Mouse (Mus musculus) forebrain, embryonic 10.5 days (tissue): ENCODE measurements at regions not wholly inside any gene's neighbourhood (a gene's known extent, or its start where the extent isn't known, plus 50 kb on each side); places are given as distances from the start of the nearest gene placed in this dataset.

Source experiments
- DNase-seq: peaks from one replicate; pipeline ENCODE4 v3.0.0-alpha.2; 2017; ENCODE audit warnings: low spot score; ENCODE audit errors: extremely low spot score
- H3K27ac ChIP-seq: fragments of 300-500 bp; sonication (generic); 2 replicates; pipeline ENCODE4 v1.5.1; 2016; ENCODE audit warnings: mild to moderate bottlenecking
- H3K27me3 ChIP-seq: fragments of 300-500 bp; sonication (generic); 2 replicates; pipeline ENCODE4 v1.6.1; 2016; ENCODE audit warnings: mild to moderate bottlenecking; ENCODE audit not compliant: poor library complexity, severe bottlenecking
- H3K36me3 ChIP-seq: fragments of 300-500 bp; sonication (generic); replicated peaks from 2 replicates; pipeline ENCODE4 v1.6.1; 2016; ENCODE audit warnings: mild to moderate bottlenecking, moderate library complexity
- H3K4me1 ChIP-seq: fragments of 300-500 bp; sonication (generic); 2 replicates; pipeline ENCODE4 v1.6.1; 2016
- H3K4me3 ChIP-seq: fragments of 300-500 bp; sonication (generic); 2 replicates; pipeline ENCODE4 v1.5.1; 2016; ENCODE audit warnings: mild to moderate bottlenecking, moderate library complexity
- H3K9me3 ChIP-seq: fragments of 300-500 bp; sonication (generic); 2 replicates; pipeline ENCODE4 v1.6.1; 2016; ENCODE audit warnings: mild to moderate bottlenecking, moderate library complexity
- WGBS: fragments of 180-500 bp; shearing (Covaris S2); methylation state at CpG from one replicate; pipeline ENCODE4 v1.1.7; 2016; 5-methylcytosine and 5-hydroxymethylcytosine counted together

DNA sequence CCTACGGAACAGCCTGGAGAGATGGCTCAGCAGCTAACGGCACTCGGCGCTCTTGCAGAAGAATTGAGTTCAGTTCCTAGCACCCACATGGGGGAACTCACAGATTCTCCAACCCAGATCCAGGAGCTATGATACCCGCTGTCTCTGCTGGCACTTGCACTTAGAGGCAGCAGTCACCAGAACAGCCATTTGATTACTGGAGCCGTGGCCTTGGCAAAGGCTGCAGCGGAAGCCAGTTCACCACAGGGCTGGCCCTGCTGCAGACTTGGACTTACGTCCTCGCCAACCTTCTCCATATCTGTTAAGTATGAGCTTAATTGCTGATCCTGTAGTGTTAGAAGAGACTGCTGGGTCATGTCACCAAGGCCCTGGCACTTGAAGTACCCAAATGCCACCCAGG, 72.7 kb upstream of the Calm2 start:
- no peaks in the 10 kb centered on the region for H3K9me3 ChIP-seq
- WGBS: 95% methylated on average over 9 of the region's 9 CpGs

DNA sequence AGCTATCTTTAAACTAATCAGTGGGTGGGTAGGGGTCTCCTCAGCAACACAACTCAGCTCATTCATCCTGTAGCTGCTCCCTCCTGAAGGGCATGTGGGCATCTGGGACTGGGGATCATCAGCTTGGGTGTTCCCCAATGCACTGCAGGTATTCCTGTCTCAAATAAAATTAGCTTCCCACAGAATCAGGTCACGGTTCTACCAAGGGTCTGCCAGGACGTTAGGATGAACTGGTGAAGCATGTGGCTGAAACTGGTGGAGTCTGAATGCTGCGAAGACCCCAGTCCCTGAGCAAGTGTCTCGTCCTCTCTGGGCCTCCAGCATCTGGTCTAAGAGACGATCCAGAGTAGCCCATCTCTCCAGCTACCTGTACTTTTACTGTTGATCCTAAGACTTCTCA, 74.1 kb upstream of the Calm2 start:
- DNase-seq: no peak
- H3K27ac ChIP-seq: peak overlapping the region; percentile 8; the same call in 1 of the 2 replicates
- WGBS: 92% methylated on average over 5 of the region's 5 CpGs

More for the DNA sequence above, 72.7 kb upstream of the Calm2 start:
- DNase-seq: no peak
- no peak overlapping the region for H3K27ac ChIP-seq
- H3K4me3 ChIP-seq: no peak overlapping the region
- peaks cover 16% of the 10 kb centered on the region for H3K27me3 ChIP-seq
- no peaks in the 10 kb centered on the region for H3K36me3 ChIP-seq
- H3K4me1 ChIP-seq: peaks cover 37% of the 10 kb centered on the region

DNA sequence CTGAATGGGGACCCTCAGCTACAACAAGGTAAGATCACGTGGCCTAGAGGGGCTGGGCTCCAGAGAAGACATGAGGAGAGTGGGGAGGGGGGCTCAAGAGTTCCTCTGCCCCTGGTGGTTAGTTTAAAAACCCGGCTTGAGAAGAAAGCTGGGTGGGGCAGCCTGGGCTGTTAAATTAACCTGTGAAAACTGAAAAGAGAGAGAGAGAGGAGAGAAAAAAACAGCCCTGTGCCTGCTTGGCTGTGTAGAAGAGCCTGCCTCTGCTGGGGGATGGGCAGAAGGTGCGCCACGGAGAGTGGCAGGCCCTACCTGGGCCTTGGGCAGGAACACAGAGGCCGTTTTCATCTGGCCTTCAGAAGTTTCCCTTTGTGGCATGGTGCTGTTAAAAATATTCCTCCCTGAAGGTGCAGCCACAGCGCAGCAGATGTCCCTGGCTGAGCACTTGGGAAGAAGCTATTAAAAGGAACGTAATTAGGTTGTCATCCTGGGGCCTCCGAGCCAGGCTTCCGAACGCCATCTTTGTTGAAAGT, 75.0 kb upstream of the Calm2 start:
- Histone ChIP-seq H3K36me3 (no peaks in the 10 kb centered on the region), H3K27ac (peak overlapping the region; percentile 71), H3K27me3 (peaks cover 19% of the 10 kb centered on the region), H3K9me3 (no peaks in the 10 kb centered on the region), H3K4me3 (no peak overlapping the region), H3K4me1 (peaks cover 32% of the 10 kb centered on the region)
- 32% methylated on average over 10 of the region's 10 CpGs for whole genome bisulfite sequencing
- no peak for DNase-seq

More for the DNA sequence above, 74.1 kb upstream of the Calm2 start:
- H3K27me3 ChIP-seq: peaks cover 19% of the 10 kb centered on the region
- H3K4me1 ChIP-seq: peaks cover 32% of the 10 kb centered on the region
- no peaks in the 10 kb centered on the region for H3K36me3 ChIP-seq
- H3K9me3 ChIP-seq: no peaks in the 10 kb centered on the region
- H3K4me3 ChIP-seq: no peak overlapping the region

DNA sequence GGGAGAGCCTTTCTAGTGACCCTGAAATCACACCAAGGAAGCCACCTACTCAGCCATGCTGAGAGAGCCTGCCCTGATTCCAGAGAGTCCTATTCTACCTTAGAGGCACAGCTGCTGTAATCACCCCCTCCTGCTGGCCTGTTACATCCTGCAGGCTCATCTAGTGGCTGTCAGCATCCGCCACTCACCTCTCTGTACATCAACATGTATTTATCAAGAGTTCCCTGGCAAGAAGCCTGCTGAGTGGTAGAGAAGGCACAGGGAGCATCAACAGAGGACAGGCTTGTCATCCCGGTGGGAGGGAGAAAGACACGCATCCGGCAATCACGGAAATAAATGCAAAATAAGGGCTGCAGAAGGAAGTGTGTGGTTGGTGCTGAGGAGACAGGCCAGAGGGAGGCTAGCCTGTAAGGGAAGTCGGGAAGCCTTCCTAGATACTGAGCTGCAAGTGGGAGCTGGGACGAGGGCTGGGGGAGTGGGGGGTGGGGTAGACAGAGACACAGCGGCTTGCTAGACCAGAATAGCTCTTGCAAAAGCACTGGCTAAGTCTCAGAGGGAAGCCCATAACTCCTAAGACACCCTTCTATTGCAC, 75.9 kb upstream of the Calm2 start:
- Histone ChIP-seq H3K27ac (peak overlapping the region; percentile 66), H3K4me1 (peaks cover 28% of the 10 kb centered on the region), H3K9me3 (no peaks in the 10 kb centered on the region), H3K27me3 (peaks cover 19% of the 10 kb centered on the region), H3K36me3 (no peaks in the 10 kb centered on the region), H3K4me3 (no peak overlapping the region)
- no peak for DNase-seq
- WGBS: 15% methylated on average over 8 of the region's 8 CpGs

DNA sequence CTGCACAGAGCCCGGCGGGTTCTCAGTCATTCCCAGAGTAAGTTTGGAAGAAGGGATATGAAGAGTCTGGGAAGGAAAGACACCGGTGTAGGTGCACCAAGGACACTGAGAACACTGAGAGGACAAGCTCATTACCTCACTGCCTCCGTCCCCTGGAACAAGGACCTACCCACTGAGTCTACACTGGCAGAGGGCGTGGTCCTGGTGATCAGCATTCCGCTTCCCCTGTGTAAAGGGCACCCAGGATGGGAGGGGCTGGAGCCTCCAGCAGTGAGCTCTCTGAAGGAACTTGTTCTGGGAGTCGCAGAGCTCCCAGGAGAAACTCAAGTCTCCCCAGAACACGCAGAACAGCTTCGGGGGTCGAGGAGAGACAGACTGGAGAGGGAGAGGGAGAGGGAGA, 76.9 kb upstream of the Calm2 start:
- peaks cover 19% of the 10 kb centered on the region for H3K27me3 ChIP-seq
- no peak overlapping the region for H3K27ac ChIP-seq
- no peaks in the 10 kb centered on the region for H3K36me3 ChIP-seq
- no peak for DNase-seq
- H3K4me3 ChIP-seq: no peak overlapping the region
- WGBS: 41% methylated on average over 9 of the region's 10 CpGs
- peaks cover 26% of the 10 kb centered on the region for H3K4me1 ChIP-seq
- no peaks in the 10 kb centered on the region for H3K9me3 ChIP-seq

DNA sequence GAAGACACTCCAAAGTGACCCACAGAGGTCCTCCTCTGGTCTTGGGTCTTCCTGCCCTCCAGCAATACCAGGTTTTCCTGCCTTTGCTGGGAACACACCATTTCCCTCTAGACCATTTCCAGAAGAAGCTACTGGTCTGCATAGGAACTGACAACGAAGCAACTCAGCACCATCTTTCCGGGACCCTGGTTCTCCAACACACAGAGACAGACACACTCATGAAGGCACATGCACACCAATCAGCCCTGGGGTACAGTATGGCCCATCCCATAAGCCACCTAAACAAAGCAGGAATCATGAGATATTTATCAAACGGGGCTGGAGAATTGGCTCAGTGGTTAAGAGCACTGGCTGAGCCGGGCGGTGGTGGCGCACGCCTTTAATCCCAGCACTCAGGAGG, 80.4 kb upstream of the Calm2 start:
- no peak overlapping the region for H3K27ac ChIP-seq
- no peaks in the 10 kb centered on the region for H3K9me3 ChIP-seq
- H3K4me3 ChIP-seq: no peak overlapping the region
- H3K36me3 ChIP-seq: no peaks in the 10 kb centered on the region
- peaks cover 35% of the 10 kb centered on the region for H3K27me3 ChIP-seq
- H3K4me1 ChIP-seq: peaks cover 48% of the 10 kb centered on the region
- WGBS: 96% methylated on average over 7 of the region's 7 CpGs
- DNase-seq: no peak

DNA sequence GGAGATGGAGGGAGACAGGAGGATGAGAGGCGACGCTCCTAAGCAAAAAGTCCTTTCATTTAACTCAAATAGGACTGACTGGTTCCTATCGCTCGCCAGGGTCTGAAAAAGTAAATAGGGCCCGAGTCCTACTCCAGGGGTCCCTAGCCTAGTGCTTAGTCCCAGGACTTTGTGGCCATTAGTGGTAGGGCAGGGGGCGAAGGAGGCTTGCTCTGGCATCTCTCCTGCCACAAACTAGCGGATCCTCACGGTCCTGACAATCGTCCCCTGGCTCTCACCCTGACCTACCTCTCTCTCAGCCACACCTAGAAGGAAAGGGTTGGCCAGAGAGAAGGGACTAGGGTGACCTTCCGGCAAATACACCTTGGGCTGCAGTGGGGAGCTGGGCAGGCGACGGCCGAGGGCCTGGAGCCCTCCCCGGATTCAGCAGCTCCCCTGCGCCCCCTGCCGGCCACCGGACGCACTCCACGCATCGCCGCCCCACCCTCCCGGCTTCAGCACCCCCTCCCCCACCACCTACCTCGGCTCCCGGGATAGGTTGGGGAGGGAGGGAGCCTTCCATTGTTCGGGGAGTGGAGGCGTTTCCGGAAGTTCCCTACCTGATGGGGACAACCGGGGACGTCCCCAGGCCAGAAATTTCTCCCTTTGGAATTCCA, 83.6 kb upstream of the Calm2 start:
- Histone ChIP-seq H3K4me3 (peak overlapping the region; percentile 54), H3K4me1 (peaks cover 39% of the 10 kb centered on the region), H3K9me3 (no peaks in the 10 kb centered on the region), H3K27me3 (peaks cover 35% of the 10 kb centered on the region), H3K36me3 (no peaks in the 10 kb centered on the region), H3K27ac (peak overlapping the region; percentile 79)
- WGBS: 10% methylated on average over 29 of the region's 29 CpGs
- peak; percentile 91 for DNase-seq

DNA sequence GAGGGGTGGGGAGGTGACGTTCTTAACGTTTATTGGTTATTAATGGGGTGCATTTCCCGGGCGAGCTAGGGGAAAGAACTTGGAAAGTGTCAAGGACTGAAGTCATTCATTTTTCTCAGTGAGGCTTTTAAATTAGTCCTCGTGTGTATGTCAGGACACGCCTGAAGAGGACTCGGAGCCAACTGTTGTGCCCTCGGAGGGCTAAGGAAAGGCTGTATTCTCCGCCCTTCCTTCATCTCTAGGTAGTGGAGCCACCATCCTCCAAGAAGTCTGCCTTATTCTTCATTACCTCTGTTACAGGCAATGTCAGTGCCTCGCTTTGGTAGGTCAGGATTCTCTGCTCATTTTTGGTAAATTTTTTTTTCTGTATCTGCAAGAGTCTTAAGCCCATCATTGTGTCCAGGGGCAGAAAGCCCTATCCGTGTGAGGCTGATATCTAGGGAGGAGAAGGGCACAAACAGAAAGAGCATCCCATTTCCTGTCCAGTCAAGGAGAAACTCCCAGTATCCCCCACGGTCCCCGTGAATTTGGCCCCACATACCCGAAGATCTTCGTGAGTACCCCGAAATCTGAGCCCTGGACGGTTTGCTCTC, 84.2 kb upstream of the Calm2 start:
- H3K36me3 ChIP-seq: no peaks in the 10 kb centered on the region
- peak overlapping the region; percentile 79 for H3K27ac ChIP-seq
- H3K4me3 ChIP-seq: peak overlapping the region; percentile 54
- 1% methylated on average over 17 of the region's 17 CpGs for WGBS
- DNase-seq: no peak
- no peaks in the 10 kb centered on the region for H3K9me3 ChIP-seq
- H3K4me1 ChIP-seq: peaks cover 39% of the 10 kb centered on the region
- H3K27me3 ChIP-seq: peaks cover 35% of the 10 kb centered on the region

DNA sequence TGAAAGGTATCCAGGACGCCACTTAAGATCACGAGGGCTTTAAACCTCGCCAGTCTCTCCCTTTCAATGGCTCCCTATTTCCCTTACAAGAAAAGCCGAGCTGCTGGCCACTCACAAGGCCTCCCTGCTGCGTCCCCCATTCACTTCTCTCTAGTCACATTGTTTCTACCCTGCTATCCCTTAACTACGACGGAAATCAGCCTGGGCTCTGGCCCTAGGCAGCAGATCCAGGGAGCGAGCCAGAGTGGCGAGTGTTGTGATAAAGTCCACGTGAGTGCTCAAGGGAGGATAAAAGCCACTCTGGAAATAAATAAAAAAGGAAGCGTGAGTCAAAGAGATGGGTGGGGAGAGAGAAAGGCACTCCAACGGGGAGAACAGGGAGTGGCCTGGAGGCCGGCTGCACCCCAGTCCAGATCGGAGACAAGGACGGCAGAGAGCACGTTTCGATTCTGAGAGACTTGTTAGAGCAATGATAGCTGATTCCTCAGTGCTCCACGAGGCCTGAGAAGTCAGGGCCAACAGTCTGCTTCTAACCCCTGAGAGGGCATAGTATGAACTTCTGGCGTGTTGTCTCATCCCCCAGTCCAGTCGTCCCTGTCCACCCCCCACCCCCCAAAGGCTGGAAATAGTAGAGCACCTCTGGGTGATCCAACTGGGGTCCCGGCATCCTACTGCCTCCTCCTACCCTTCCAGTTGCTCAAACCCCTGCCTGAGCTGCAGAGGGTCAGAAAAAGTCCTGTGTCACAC, 84.8 kb upstream of the Calm2 start:
- H3K4me1 ChIP-seq: peaks cover 39% of the 10 kb centered on the region

DNA sequence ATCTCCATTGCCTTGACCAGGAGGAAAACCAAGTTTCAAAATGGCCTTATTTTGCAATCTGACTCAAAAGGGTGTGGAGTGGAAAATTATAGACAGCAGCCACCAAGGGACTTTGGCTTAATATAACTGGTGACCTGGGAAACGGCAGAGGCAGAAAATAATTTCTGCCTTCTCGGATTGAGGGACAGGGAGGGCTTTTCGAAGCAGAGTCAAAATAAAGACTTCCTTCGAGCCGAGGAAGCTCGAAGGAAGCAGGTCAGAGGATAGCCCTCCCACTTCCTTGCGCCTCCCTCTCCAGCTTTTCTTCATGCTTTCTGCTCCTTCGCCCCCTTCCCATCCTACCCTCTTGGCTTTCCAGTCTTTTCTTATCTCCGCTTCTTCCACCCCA, 85.4 kb upstream of the Calm2 start:
- H3K27ac ChIP-seq: peak overlapping the region; percentile 79
- no peak for DNase-seq
- peaks cover 35% of the 10 kb centered on the region for H3K27me3 ChIP-seq
- H3K36me3 ChIP-seq: no peaks in the 10 kb centered on the region
- H3K4me1 ChIP-seq: peaks cover 39% of the 10 kb centered on the region
- peak overlapping the region; percentile 54 for H3K4me3 ChIP-seq
- 16% methylated on average over 9 of the region's 9 CpGs for WGBS
- no peaks in the 10 kb centered on the region for H3K9me3 ChIP-seq

More for the DNA sequence above, 84.8 kb upstream of the Calm2 start:
- Histone ChIP-seq H3K27ac (peak overlapping the region; percentile 79), H3K9me3 (no peaks in the 10 kb centered on the region), H3K4me3 (peak overlapping the region; percentile 54), H3K27me3 (peaks cover 35% of the 10 kb centered on the region), H3K36me3 (no peaks in the 10 kb centered on the region)
- WGBS: 2% methylated on average over 21 of the region's 21 CpGs
- peak; percentile 47 for DNase-seq

DNA sequence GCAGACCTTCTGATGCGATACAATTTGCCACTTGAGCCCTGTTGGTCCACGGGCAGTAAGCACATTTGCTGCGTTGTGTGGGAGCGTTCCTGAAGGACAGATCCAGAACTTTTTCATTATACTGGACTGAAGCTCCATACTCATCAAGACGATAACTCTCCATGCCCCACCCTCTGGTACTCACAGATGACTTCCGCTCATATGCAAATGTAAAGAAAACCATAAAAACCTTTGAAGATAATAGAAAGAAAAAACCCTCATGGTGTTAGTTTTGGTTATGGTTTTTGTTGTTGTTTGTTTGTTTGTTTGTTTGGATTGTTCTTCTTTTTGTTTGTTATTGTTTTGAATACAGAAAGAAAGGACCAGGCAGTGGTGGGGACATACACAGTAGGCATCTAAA, 86.0 kb upstream of the Calm2 start:
- no peaks in the 10 kb centered on the region for H3K36me3 ChIP-seq
- H3K4me1 ChIP-seq: peaks cover 39% of the 10 kb centered on the region
- no peaks in the 10 kb centered on the region for H3K9me3 ChIP-seq
- 0 out of 2 replicates have a peak overlapping the region, but pooled peaks have one; percentile 25 for H3K27ac ChIP-seq
- DNase-seq: no peak
- 53% methylated on average over 6 of the region's 6 CpGs for WGBS
- H3K27me3 ChIP-seq: peaks cover 35% of the 10 kb centered on the region
- peak overlapping the region; percentile 54 for H3K4me3 ChIP-seq

DNA sequence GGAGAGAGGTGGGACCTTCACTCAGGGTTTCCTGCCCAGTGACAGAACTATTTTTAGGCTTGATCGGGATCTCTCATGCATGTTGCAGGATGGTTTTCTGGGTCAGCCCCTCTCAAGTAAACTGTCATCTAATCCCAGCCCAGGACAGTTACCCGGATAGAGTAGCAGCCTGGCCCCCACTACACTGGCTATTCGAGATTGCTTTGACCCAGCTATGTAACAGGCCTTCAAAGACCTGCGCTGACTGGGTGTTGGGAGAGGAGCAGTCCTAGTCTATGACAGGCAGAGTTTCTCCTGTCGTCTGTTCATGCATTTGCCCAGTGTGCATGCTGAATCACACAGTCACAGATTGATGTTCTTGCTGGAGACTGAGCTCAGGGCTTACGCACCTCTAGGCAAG, 86.2 kb upstream of the Epcam start:
- Histone ChIP-seq H3K27me3 (peaks cover 8% of the 10 kb centered on the region; the same call in 1 of the 2 replicates), H3K36me3 (no peaks in the 10 kb centered on the region), H3K9me3 (peaks cover 13% of the 10 kb centered on the region), H3K27ac (no peak overlapping the region), H3K4me3 (no peak overlapping the region), H3K4me1 (peaks cover 19% of the 10 kb centered on the region)
- DNase-seq: no peak
- 85% methylated on average over 6 of the region's 6 CpGs for WGBS
